Mouse (Mus musculus) induced T-regulatory cell, adult 2 months (primary cell): Measurements from ENCODE around the gene Igsf10.
"Not testable (repeated sequence)": the region's sequence is repeated elsewhere in the genome, so short reads cannot be mapped to it uniquely, and the experiment has no call there.

Experiments used
- DNase-seq: peaks from one replicate; pipeline ENCODE4 v3.0.0-alpha.2; 2012; ENCODE audit warnings: low read depth

The Igsf10 gene

DNA sequence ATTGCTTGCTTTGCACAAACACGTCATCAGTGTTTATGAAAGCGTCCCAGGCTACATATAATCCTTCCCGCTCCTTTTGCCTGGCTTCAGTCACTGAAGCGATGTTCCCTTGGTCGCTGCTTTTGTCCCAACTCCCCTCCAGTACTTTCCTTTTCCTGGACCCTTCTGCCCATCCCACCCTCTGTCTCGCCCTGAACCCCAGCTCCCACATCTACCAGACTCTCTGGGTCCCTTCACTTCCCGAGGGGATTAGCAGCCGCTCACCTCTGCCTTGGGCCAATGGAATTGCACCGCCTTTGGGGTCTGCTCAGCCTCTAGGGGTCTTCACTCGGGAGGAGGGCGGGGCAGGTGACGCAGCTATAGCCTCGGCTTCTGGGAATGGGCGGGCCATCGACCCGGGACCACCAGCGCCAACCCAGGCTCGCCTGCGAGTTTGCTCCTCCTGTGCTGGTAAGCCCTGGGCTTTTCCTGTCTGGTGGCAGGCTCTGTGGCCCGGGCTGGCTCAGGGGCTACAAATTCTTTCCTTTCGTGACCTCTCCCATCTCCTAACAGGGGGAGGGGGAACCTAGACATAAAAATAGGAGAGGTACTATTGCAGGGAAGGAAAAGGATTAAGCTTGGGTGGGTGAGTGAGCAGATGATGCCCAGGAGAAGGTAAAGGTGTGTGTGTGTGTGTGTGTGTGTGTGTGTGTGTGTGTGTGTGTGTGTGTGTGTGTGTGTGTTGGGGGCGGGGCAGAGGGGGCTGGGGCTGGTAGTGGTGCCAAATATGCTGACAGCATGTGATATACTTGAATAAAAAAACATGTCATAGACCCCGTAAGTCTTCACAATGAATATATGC, at the start of gene Igsf10:
Gene Igsf10, minus strand, starts transcription at position 330 of the 841 bp plus-strand sequence.
- no peak for DNase-seq

GRCm38 (mm10) chr3:59385553-59385952, 41.4 kb upstream of the Igsf10 start:
- DNase-seq, result no peak

DNA sequence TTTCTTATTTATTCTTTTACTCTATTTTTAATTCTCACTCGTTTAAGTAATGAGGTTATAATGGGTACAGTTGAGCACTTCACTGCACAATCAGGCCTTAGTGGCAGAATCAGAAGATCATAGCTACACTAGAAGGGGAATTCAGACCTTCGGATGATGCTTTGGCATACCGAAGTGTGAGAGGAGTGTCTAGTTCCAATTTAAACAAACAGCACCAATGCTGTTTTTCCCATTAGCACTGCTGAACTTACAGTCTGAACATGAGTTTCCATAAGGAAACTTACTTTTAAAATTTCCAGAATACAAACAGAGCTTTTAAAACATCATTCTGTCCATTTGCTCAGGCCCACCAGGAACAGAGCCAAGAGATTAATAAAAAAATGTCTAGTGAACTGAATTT, 40.8 kb upstream of the Igsf10 start:
- no peak for DNase-seq

DNA sequence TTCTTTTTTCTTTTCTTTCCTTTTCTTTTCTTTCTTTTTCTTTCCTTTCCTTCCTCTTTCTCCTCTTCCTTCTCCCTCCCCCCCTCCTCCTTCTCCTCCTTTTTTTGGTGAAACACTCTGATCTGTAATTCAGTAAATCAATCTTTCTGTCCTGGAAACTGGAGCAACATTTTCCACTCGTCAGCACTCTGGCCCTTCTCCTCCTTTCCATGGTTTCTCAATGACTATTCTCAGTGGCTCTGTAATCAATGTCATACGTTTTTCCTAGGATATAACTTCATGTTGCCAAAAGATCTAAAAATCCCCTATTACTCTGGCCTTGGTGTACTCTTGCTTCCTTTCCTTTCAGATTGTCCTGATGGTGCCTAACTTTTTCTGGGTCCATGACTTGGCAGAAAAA, 40.1 kb upstream of the Igsf10 start:
- no peak for DNase-seq

DNA sequence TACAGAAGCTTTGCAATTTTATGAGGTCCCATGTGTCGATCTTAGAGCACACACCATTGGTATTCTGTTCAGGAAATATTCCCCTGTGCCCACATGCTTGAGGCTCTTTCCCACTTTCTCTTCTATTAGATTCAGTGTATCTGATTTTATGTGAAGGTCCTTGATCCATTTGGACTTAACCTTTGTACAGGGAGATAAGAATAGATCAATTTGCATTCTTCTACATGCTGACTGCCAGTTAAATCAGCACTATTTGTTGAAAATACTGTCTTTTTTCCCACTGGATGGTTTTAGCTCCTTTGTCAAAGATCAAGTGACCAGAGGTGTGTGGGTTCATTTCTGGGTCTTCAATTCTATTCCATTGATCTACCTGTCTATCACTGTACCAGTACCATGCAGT, 34.6 kb upstream of the Igsf10 start:
- not testable (repeated sequence) for DNase-seq

GRCm38 (mm10) chr3:59361895-59362294, 17.7 kb upstream of the Igsf10 start:
- no peak for DNase-seq

DNA sequence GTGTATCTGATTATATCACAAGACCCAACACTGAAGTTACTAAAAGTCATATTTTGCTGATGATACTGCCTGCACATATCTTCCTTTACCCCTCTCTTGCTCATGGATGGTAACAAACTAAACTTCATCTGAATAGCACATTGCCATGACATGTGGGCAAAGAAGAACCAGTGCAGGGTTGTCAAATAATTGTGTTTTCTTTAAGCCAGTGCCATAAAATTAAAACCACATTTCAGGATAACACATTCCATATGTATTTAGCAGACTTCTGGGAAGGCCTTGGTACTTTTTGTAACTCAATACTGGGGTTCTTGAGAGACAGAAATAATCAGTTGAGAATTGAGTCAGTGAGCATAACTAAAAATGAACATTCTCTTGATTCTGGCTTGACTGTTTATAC, 15.9 kb upstream of the Igsf10 start:
- no peak for DNase-seq

GRCm38 (mm10) chr3:59354156-59354555, 10.0 kb upstream of the Igsf10 start:
- no peak for DNase-seq

DNA sequence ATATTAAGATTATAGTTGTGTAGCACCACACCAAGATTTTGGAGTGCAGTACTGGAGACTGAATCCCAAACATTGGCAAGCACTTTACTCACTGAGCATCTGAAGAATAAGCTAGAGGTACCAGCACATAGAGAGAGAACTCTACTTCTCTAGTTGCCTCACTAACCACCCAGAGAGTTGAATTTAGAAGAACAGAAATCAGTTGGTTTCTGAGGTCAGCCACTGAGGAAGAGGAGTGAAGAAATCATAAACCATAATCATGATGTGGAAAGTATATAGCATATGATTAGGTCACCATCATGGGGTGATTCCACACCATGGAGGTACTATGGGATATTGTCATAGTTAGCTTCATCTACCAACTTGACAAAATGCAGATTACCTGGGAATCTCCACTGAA, 7.6 kb upstream of the Igsf10 start:
- DNase-seq, result no peak

- DNase-seq, result no peak
Observed at GRCm38 (mm10) chr3:59343026-59343425, 1.2 kb downstream of the Igsf10 start.

GRCm38 (mm10) chr3:59341647-59342427, 2.4 kb downstream of the Igsf10 start:
- no peak for DNase-seq

- no peak for DNase-seq
Observed at GRCm38 (mm10) chr3:59328526-59328925, 15.7 kb downstream of the Igsf10 start.

DNA sequence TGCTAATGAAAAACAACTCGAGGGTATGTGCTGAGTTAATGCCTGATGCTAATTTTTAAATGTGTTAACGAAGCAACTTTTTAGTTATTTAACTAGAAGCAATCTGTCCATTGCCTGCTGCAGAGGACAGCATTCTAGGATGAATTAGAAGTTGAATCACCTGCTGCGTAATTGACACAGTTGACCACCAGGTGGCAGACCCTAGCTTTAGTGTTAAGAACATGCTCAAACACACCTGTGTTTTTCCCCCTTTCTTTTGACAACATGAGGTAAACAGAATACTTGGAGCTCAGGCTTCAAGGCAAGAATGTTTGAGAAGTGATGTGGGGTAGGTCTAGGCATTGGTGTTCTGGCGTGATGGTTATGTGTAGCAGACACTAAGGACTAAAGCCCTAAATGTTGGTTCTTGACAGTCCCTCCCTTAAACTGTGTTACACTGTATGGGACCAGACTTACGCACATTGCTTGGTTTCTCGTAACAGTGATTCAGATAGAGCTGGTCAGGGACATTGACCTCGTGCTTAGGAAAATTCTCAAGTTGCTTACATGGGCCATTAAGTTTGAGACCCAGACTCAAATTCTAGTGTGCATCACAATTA, 22.8 kb downstream of the Igsf10 start:
- peak; percentile 72 for DNase-seq

DNA sequence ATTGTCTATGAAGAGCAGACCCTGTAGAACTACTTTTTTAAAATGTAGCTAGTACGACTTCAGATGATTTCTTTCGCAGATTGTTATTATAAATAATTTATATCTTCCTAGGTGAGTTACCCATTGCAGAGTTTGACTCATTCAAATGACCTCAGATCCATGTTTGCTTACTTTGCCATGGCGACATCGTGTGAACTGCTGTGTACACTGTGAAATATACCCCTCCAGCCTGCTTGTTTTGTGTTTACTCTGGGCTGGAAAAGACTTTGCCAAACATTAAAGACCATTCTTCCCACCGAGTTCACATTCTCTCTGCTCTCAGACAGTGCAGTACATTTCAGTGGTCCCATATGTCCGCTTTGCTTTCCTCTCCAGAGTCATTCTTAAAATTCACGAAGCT, 28.1 kb downstream of the Igsf10 start:
- DNase-seq, result no peak

DNA sequence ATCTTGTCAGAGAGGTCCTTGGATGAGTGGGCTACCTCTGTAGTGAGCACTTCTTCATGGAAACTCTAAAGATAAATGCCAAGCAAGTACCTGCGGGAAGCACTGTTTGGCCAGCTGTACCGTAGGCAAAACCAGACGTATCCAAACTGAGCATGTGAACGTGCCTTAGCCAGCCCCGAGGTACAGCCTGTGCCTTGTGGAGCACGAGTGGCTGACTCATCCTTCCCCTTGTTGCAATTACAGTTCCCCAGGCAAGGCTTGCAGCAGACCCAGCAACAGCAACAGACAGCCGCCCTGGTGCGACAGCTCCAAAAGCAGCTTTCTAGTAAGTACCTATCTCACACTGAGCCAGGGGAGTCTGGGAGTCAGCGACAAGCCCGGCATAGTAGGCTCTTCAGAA, 31.6 kb downstream of the Igsf10 start:
- no peak for DNase-seq

DNA sequence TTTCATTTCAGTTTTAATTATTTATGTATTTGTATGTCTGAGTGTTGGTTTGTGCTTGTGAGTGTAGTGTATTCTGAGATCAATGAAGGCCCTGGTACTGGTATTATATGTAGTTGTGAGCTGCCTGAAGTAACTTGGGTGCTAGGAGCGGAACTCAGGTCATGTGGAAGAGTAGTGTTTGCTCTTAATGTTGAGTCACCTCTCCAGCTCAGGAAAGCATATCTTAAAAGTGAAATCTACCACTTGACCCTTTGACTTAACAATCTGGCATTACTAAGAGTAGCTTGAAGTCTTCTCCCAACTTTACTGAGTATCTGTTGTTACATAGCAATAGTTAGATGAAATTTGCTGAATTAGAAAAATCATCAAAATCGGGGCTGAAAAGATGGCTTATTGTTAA, 38.7 kb downstream of the Igsf10 start:
- DNase-seq, result no peak

DNA sequence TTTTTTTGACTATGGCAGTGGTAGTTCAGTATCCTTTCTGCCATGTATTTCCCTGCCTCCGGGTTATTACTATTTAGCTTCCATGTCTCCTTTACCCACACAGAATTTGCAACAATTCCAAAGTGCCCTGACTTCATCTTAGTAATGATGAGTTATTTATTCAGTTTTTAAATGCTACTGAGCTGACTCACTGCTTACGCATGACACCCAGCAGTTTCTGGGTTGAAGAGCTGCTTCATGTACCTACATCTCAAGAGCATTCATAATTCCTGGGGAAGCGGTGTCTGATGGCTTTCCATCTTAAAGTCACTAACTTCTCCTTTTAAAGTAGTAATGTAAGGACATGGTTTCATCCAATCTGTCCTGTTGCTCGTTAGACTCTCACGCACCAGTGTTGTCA, 39.2 kb downstream of the Igsf10 start:
- DNase-seq, result no peak

DNA sequence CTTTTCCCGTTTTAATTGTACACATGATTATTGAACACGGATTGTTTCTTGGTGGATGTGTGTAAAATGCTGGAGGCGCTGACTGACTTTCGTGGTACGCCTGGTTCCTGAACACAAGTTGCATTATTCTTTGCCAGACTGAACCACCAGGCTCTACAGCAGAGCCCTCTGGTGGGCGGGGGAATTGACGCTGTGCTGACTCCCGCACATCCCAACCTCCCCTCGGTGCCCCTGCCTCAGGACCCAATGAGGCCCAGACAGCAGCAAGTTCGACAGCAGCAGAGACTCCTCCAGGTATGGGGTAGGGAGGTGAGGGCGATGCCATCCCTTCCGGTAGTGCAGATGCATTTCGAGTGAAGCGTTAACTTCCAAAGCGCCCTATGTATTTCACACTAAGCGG, 46.5 kb downstream of the Igsf10 start:
- no peak for DNase-seq

DNA sequence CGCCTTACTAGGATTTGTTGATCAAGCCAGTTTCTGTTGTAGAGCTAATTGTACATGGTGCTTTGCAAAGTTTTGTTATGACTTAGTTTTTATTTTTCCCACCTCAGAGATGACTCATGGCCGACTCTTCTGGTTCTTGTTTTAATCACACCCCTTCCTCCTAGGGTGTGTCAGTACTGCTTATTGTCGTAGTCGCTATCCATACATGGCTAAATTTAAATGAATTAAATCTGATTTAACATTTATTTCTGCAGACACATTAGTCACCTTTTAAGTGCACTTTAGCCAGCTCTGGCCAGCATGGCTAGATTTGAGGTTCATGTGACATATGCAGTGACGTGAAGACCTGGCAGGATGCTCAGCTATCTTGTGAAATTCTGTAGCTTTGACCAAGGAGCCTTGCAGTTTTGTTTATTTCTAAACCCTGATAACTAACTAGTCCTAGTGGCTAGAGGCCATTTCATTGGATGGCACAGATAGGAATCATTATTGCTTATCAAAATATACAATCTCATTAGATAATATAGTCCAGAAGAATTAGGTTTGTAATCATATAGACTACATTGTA, 47.5 kb downstream of the Igsf10 start:
- DNase-seq, result peak; percentile 72

GRCm38 (mm10) chr3:59295699-59296562, 48.3 kb downstream of the Igsf10 start:
- no peak for DNase-seq

- DNase-seq, result no peak
Observed at GRCm38 (mm10) chr3:59293437-59294199, 50.6 kb downstream of the Igsf10 start.
